Mouse (Mus musculus) ES-Bruce4 (cell line): ENCODE results near the gene Arhgef40. TPM values are rescaled to one million over a fixed set of nuclear protein-coding genes. Genes with fewer than 3 reads are reported as not detected.

Experiments used
- H3K27ac ChIP-seq: 2 replicates; pipeline ENCODE4 v1.5.1; 2012; ENCODE audit warnings: low read length, inconsistent platforms; ENCODE audit not compliant: insufficient read depth
- H3K27me3 ChIP-seq: 2 replicates; pipeline ENCODE4 v1.6.1; 2012; ENCODE audit warnings: mild to moderate bottlenecking, low read length, inconsistent platforms; ENCODE audit not compliant: control insufficient read depth, poor library complexity, insufficient read depth, severe bottlenecking
- H3K36me3 ChIP-seq: 2 replicates; pipeline ENCODE4 v1.6.1; 2012; ENCODE audit warnings: inconsistent platforms, mild to moderate bottlenecking, low read length, moderate library complexity; ENCODE audit not compliant: control insufficient read depth, poor library complexity, insufficient read depth, severe bottlenecking
- H3K4me1 ChIP-seq: one replicate; pipeline ENCODE4 v1.8.1; 2011; ENCODE audit warnings: low read length; ENCODE audit not compliant: control insufficient read depth, insufficient read depth
- H3K4me3 ChIP-seq: 2 replicates; pipeline ENCODE4 v1.5.1; 2011; ENCODE audit warnings: low read depth, mild to moderate bottlenecking, low read length
- H3K9ac ChIP-seq: 2 replicates; pipeline ENCODE4 v1.6.1; 2012; ENCODE audit warnings: low read depth, mild to moderate bottlenecking, inconsistent platforms; ENCODE audit not compliant: poor library complexity, severe bottlenecking
- H3K9me3 ChIP-seq: replicated peaks from 2 replicates; pipeline ENCODE4 v1.6.1; 2012; ENCODE audit warnings: mild to moderate bottlenecking, low read length, inconsistent platforms; ENCODE audit not compliant: control insufficient read depth, poor library complexity, insufficient read depth, severe bottlenecking
- CTCF ChIP-seq: IDR thresholded peaks from one replicate; pipeline ENCODE4 v1.8.1; 2011; ENCODE audit warnings: low read depth, low read length
- EP300 ChIP-seq: IDR thresholded peaks from 2 replicates; pipeline ENCODE4 v1.6.1; 2011; ENCODE audit warnings: low read depth, low read length; ENCODE audit not compliant: insufficient read depth
- POLR2A ChIP-seq: IDR thresholded peaks from one replicate; pipeline ENCODE4 v1.8.1; 2011; ENCODE audit warnings: low read length; ENCODE audit not compliant: insufficient read depth
- polyA plus RNA-seq: library from polyadenylated mRNA; stranded (reverse); fragments of >200 nt; gene quantifications from 2 replicates; pipeline ENCODE4 v1.2.4, GENCODE M21; 2011; ENCODE audit warnings: low read depth; ENCODE audit not compliant: missing spikeins, insufficient read depth, insufficient read length

Arhgef40 gene
- polyA plus RNA-seq, 1 experiment = 20.5 TPM

DNA sequence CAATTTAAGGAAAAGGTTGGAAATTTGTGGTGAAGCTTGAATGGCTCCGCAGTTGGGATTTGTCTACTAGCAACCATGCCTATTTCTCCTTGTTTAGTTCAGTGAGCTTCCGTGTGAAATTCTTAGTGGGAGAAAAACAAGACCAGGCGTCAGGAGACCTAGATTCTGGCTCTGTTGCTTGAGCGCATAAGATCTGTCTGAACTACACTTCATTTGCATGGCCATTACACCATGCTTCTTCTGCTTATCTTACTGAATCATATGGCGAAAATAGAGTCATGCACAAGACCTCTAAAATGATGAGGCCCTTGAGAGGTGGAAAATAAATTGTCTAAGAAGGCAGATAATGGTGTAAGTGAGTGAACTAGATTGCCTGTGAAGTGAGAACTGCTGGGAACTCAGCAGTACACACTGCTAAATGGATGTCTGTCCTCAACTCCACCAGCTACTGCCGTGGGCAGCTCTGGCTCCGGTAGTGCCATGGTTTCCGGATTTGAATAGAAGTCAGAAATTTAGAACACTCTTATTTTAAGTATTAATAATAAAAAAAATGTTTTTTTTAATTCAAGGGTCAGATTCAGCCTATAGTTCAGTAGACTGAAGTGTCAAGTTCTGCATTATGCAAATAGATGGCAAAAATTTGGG, 37.2 kb downstream of the Arhgef40 start:
- Histone ChIP-seq H3K27ac (peak overlapping the region; percentile 85), H3K4me1 (peaks cover 8% of the 10 kb centered on the region), H3K36me3 (no peaks in the 10 kb centered on the region), H3K27me3 (no peaks in the 10 kb centered on the region), H3K4me3 (no peak overlapping the region), H3K9ac (peak overlapping the region; percentile 91), H3K9me3 (no peaks in the 10 kb centered on the region)
- TF ChIP-seq POLR2A (no peak), EP300 (no peak), CTCF (no peak)

DNA sequence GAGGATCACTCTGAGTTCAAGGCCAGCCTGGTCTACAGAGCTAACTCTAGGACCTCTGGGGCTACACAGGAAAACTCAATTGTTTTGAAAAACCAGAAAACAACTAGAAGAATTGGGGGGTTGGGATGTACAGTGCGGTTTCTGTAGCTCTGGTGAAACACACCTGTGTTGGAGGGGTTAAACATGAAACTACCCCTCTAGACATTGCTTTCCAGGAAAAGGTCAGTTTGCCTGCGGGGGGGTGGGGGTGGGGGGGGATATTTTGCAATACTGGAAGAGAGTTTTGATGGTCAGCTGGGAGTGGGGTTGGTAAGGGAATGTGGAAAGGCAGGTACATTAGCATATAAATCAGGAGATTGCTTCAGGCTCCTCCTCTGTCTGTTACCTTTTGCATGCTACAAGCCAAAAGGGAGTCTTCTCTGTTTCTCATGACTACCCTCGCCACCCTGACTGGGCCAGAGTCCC, 37.8 kb downstream of the Arhgef40 start:
- Histone ChIP-seq H3K4me1 (peaks cover 5% of the 10 kb centered on the region), H3K27ac (peak overlapping the region; percentile 96), H3K9ac (peak overlapping the region; percentile 91)

DNA sequence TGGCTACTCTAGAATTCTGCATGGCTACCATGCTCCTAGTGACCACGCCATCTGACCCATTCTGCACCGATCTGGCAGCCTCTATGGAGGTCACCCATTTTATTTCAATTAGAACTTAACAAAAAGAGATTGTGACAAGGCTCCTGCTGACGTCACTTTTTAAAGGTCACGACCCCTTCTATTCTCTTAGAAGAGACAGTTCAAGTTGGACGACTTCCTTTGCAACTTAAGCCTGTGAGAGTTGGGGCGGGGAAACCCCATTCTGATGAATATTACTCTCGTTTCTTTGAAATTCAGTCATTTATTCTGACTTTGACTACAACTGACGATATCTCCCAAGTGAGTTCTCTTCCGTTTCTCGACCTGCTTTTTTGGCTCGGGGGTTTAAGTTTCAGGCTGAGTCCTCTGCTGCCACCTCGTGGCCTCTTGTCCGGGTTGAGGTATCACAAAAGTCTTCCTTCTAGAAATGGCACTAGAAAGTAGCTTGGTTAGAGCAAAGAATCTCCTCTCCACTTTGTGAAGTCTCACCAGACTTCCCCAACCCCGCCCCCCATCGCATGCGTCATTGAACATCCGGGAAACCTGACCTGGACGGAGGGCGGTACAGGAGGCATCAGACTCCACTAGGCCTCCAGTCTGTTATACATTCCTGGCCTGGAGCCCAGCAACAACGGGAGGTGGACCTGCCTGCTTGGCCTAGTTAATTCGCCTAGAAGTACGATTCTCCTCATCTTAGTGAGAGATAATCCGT, 38.4 kb downstream of the Arhgef40 start:
- TF ChIP-seq EP300 = peak; percentile 74; the same call in 1 of the 2 replicates
- TF ChIP-seq POLR2A = peak; percentile 97
- TF ChIP-seq CTCF = peak; percentile 49
- peaks cover 4% of the 10 kb centered on the region for H3K4me1 ChIP-seq
- no peaks in the 10 kb centered on the region for H3K9me3 ChIP-seq
- peak overlapping the region; percentile 96 for H3K27ac ChIP-seq
- no peaks in the 10 kb centered on the region for H3K27me3 ChIP-seq
- H3K36me3 ChIP-seq = no peaks in the 10 kb centered on the region
- H3K4me3 ChIP-seq = peak overlapping the region; percentile 80
- peak overlapping the region; percentile 91 for H3K9ac ChIP-seq

More for the DNA sequence above, 37.8 kb downstream of the Arhgef40 start:
- H3K27me3 ChIP-seq = no peaks in the 10 kb centered on the region
- TF ChIP-seq EP300 (peak; percentile 70), CTCF (no peak)
- H3K36me3 ChIP-seq = no peaks in the 10 kb centered on the region
- peak overlapping the region; percentile 29 for H3K4me3 ChIP-seq
- no peaks in the 10 kb centered on the region for H3K9me3 ChIP-seq

DNA sequence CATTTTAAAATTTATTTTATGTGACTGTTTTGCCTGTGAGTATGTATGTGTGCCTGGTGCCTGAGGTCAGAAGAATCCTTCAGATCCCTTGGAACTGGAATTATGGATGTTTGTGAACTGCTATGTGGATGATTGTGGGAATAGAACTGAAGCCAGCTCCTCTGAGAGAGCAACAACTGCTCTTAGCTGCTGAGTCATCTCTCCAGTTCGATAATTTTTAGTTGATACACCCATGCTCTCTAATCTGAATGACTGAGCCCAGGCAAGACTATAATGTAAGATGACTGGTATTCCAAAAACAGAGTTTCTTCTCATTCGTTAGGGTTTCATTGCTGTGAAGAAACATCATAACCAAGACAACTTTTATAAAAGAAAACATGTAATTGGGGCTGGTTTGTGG, 39.6 kb downstream of the Arhgef40 start:
- H3K4me1 ChIP-seq = no peaks in the 10 kb centered on the region
- TF ChIP-seq POLR2A (no peak), CTCF (no peak), EP300 (no peak)
- H3K27me3 ChIP-seq = no peaks in the 10 kb centered on the region
- H3K36me3 ChIP-seq = no peaks in the 10 kb centered on the region
- H3K9me3 ChIP-seq = no peaks in the 10 kb centered on the region
- no peak overlapping the region for H3K4me3 ChIP-seq
- H3K9ac ChIP-seq = peak overlapping the region; percentile 62
- H3K27ac ChIP-seq = peak overlapping the region; percentile 88

DNA sequence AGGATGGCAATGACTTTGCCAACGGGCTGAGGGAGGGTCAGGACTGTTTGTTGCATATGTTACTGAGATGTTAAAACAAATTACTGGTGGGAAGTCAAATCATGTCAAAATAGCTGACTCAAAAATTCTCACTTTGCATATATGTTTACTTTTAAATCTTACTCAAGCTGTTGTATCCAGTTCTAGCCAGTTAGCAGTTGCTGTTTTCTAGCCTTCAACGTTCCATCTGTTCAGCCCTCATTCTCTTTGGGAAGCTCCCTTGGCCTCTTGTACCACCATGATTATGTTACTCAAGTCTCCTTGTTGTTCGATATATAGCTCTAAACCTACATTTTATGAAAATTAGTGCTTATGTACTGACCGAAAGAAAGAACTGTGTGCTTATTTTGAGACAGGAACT, 41.8 kb downstream of the Arhgef40 start:
- Histone ChIP-seq H3K4me3 (no peak overlapping the region), H3K9me3 (no peaks in the 10 kb centered on the region), H3K27ac (no peak overlapping the region), H3K27me3 (no peaks in the 10 kb centered on the region), H3K4me1 (no peaks in the 10 kb centered on the region), H3K36me3 (no peaks in the 10 kb centered on the region), H3K9ac (no peak overlapping the region)
- TF ChIP-seq CTCF (no peak), EP300 (no peak), POLR2A (no peak)

DNA sequence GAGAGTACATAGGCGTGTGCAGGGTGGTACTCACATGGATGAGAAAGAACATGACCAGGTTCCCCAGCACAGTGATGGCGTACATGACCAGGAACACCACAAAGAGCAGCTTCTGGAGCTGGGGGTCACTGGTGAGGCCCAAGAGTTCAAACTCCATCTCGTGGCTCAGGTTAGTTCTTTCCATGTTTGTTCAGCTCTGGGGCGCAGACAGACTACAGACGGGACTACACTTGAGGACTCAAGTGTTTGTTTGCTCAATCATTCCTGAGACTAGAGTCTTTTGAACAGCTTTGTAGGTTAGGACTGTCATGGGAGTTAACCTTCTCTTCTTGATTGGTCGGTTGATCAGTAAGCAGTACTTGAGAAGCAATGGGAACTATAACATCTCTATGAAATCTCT, 51.4 kb downstream of the Arhgef40 start:
- TF ChIP-seq CTCF (no peak), POLR2A (no peak), EP300 (no peak)
- no peaks in the 10 kb centered on the region for H3K4me1 ChIP-seq

More for the DNA sequence above, 51.4 kb downstream of the Arhgef40 start:
- no peak overlapping the region for H3K27ac ChIP-seq
- no peaks in the 10 kb centered on the region for H3K27me3 ChIP-seq
- no peak overlapping the region for H3K9ac ChIP-seq
- H3K9me3 ChIP-seq = no peaks in the 10 kb centered on the region; the same call in 1 of the 2 replicates
- no peak overlapping the region for H3K4me3 ChIP-seq
- H3K36me3 ChIP-seq = no peaks in the 10 kb centered on the region
